Mouse (Mus musculus) left cerebral cortex, adult 2 months (tissue): Measurements from ENCODE around the gene Fads3. TPM values are rescaled to one million over a fixed set of nuclear protein-coding genes. Genes with fewer than 3 reads are reported as not detected.

ENCODE experiments used
- DNase-seq, 2 experiments: peaks; one replicate each; pipeline ENCODE4 v3.0.0; 2021 to 2022; ENCODE audit warnings: low spot score in 2 of 2, mixed read lengths in 1 of 2; ENCODE audit errors: extremely low spot score in 1 of 2
- H3K27ac ChIP-seq: fragments of 200-600 bp; 2 replicates; pipeline ENCODE4 v1.8.1; 2022
- H3K4me3 ChIP-seq: fragments of 200-600 bp; 2 replicates; pipeline ENCODE4 v1.8.1; 2022
- CTCF ChIP-seq: fragments of 200-600 bp; IDR thresholded peaks from 2 replicates; pipeline ENCODE4 v1.8.1; 2022; ENCODE audit warnings: antibody characterized with exemption, mild to moderate bottlenecking, moderate library complexity
- intact Hi-C: fragments of 180-260 bp; cut with DNase I; formaldehyde crosslinking; loops from one replicate; pipeline ENCODE4 v1.15.1; 2025
- total RNA-seq, 2 experiments: library from RNA; stranded (reverse); gene quantifications; 2 replicates each; pipeline ENCODE4 v1.2.3; 2021

Fads3 gene
- total RNA-seq, 2 experiments from 2014 or later: 26.6 to 28.1 TPM

- H3K4me3 ChIP-seq: no peak overlapping the region
- no peak overlapping the region for H3K27ac ChIP-seq
- intact Hi-C loops: loop anchor here (10.0 kb wide), 1 partner anchor 787 kb away; no protein-coding TSS in a partner anchor
- DNase-seq: no peak
- no peak for TF ChIP-seq CTCF
These were observed 30.0 kb upstream of the Fads3 start for GRCm38 (mm10) chr19:10011408-10011807.

- no peak overlapping the region for H3K4me3 ChIP-seq
- no peak overlapping the region for H3K27ac ChIP-seq
- DNase-seq: peak in 1 of 2 experiments; percentile 8
- intact Hi-C loops: loop anchor here (10.0 kb wide), 1 partner anchor 788 kb away; no protein-coding TSS in a partner anchor
- no peak for TF ChIP-seq CTCF
These were observed 28.5 kb upstream of the Fads3 start for GRCm38 (mm10) chr19:10012827-10013278.

GRCm38 (mm10) chr19:10013348-10013747 is 28.0 kb upstream of the Fads3 start:
- Histone ChIP-seq H3K4me3 (no peak overlapping the region), H3K27ac (no peak overlapping the region)
- intact Hi-C loops: loop anchor here (10.0 kb wide), 1 partner anchor 789 kb away; no protein-coding TSS in a partner anchor
- peak in 1 of 2 experiments; percentile 8 for DNase-seq
- TF ChIP-seq CTCF: no peak

- intact Hi-C loops: loop anchor here (10.0 kb wide), 1 partner anchor 789 kb away; no protein-coding TSS in a partner anchor
- H3K27ac ChIP-seq: no peak overlapping the region
- no peak for DNase-seq
- no peak overlapping the region for H3K4me3 ChIP-seq
- no peak for TF ChIP-seq CTCF
These were observed 27.5 kb upstream of the Fads3 start for GRCm38 (mm10) chr19:10013913-10014312.

GRCm38 (mm10) chr19:10014824-10015223 is 26.5 kb upstream of the Fads3 start:
- no peak for DNase-seq
- intact Hi-C loops: loop anchor here (10.0 kb wide), 1 partner anchor 790 kb away; no protein-coding TSS in a partner anchor

GRCm38 (mm10) chr19:10015442-10015841 is 25.9 kb upstream of the Fads3 start:
- no peak for TF ChIP-seq CTCF
- no peak for DNase-seq
- H3K4me3 ChIP-seq: no peak overlapping the region
- no peak overlapping the region for H3K27ac ChIP-seq
- intact Hi-C loops: loop anchor here (10.0 kb wide), 1 partner anchor 791 kb away; no protein-coding TSS in a partner anchor

More at GRCm38 (mm10) chr19:10014824-10015223, 26.5 kb upstream of the Fads3 start:
- TF ChIP-seq CTCF: no peak
- Histone ChIP-seq H3K27ac (no peak overlapping the region), H3K4me3 (no peak overlapping the region)

GRCm38 (mm10) chr19:10016151-10016550 is 25.2 kb upstream of the Fads3 start:
- intact Hi-C loops: loop anchor here (10.0 kb wide), 1 partner anchor 791 kb away; no protein-coding TSS in a partner anchor
- TF ChIP-seq CTCF: no peak

GRCm38 (mm10) chr19:10017637-10018526 is 23.5 kb upstream of the Fads3 start:
- Histone ChIP-seq H3K4me3 (peak overlapping the region; percentile 68), H3K27ac (peak overlapping the region; percentile 42)
- intact Hi-C loops: loop anchor here (10.0 kb wide), 1 partner anchor 793 kb away; no protein-coding TSS in a partner anchor
- TF ChIP-seq CTCF: no peak
- DNase-seq: peak; percentile 81 to 84

More at GRCm38 (mm10) chr19:10016151-10016550, 25.2 kb upstream of the Fads3 start:
- no peak overlapping the region for H3K4me3 ChIP-seq
- no peak overlapping the region for H3K27ac ChIP-seq
- DNase-seq: no peak

- H3K4me3 ChIP-seq: peak overlapping the region; percentile 68
- TF ChIP-seq CTCF: no peak
- no peak for DNase-seq
- H3K27ac ChIP-seq: peak overlapping the region; percentile 42
- intact Hi-C loops: loop anchor here (10.0 kb wide), 1 partner anchor 794 kb away; no protein-coding TSS in a partner anchor
These were observed 22.9 kb upstream of the Fads3 start for GRCm38 (mm10) chr19:10018527-10018818.

- H3K27ac ChIP-seq: no peak overlapping the region; the same call in 1 of the 2 replicates
- no peak for TF ChIP-seq CTCF
- peak overlapping the region; percentile 68 for H3K4me3 ChIP-seq
- DNase-seq: no peak
- intact Hi-C loops: loop anchor here (10.0 kb wide), 1 partner anchor 794 kb away; no protein-coding TSS in a partner anchor
These were observed 22.1 kb upstream of the Fads3 start for GRCm38 (mm10) chr19:10019214-10019760.

- no peak for DNase-seq
- intact Hi-C loops: loop anchor here (2.0 kb wide), 1 partner anchor 21 kb away; the partner anchor contains the start of genes Best1 and Rab3il1
- Histone ChIP-seq H3K4me3 (no peak overlapping the region), H3K27ac (no peak overlapping the region)
- no peak for TF ChIP-seq CTCF
These were observed 19.4 kb upstream of the Fads3 start for GRCm38 (mm10) chr19:10021981-10022380.
